Mouse (Mus musculus) embryonic stem cell, embryonic (primary cell): ENCODE measurements around the gene Gid8.

Source experiments
- CTCF ChIA-PET, 4 experiments: fragments of 300-600 bp in 2 of 4; fragments of 350-600 bp in 2 of 4; sonication (Branson Sonifier 250); formaldehyde crosslinking; loops; one replicate each; lab custom pipeline; 2022; ENCODE audit warnings: inconsistent platforms in 2 of 4; lab: Charles Lee
- POLR2A ChIA-PET, 4 experiments: fragments of 300-600 bp in 2 of 4; fragments of 350-600 bp in 2 of 4; sonication (Branson Sonifier 250); formaldehyde crosslinking; loops; one replicate each; lab custom pipeline; 2022; ENCODE audit warnings: antibody characterized with exemption in 4 of 4, inconsistent platforms in 1 of 4; lab: Charles Lee

Gene Gid8

DNA sequence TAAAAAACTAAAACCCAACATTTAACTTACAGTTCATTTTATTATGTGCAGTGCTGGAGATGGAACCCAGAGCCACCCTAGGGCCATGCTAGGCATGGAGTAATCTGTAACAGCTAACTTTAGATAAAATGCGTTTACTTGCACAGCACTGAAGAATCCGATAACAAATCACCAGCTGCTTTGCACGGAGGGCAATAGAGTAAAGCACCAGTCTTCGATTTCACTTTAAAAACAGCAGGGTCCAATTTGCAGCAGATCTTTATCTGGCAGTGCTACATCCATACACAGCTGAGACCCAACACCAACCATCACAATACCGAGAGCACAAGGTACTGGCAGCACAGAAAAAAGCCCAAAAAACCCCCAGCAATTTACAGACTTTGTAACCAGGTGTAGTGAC is 6.7 kb upstream of the Gid8 start:
- POLR2A ChIA-PET, result interaction anchor here in 3 of 4 experiments (0.7 to 64.3 kb wide), 16 partner anchors 8 to 898 kb away, joined by 3 to 2948 read pairs (median 20); partner anchors contain the start of genes Dido1 (in 2 of the 3), Gid8 (in 2 of the 3) and Slc17a9 (in 2 of the 3)
- CTCF ChIA-PET, result interaction anchor here in 2 of 4 experiments (0.9 to 1.0 kb wide), 3 partner anchors 25 to 41 kb away, joined by 3 to 4 read pairs (median 3); no protein-coding TSS in a partner anchor

DNA sequence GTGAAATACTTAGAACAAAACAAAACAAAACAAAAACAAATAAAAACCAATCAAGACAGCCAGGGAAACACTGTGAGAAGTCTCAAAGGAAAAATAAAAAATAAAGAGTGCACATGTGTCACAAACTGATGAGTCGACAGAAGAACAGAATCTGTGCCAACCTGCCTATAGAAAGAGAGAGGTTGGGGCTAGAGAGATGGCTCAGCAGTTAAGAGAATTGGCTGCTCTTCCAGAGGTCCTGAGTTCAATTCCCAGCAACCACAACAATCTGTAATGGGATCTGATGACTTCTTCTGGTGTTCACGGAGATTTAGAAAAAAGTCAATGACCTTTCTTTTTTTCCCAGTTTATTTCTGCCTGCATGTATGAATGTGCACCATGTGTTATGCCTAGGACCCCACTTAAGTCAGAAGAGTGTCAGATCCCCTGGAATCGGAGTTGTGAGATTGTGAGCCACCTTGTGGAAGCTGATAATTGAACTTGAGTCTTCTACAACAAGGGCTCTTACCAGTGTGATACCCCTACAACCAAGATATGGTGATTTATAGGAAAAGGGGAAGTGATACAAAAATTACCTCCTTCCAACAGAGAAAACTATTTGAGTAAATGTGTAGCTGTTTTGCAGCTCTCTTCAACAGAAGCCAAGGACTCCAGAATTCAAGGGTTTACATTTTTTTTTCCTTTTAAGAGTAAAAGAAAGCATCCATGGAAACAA is 6.1 kb upstream of the Gid8 start:
- ChIA-PET CTCF (interaction anchor here in 3 of 4 experiments (0.9 to 2.2 kb wide), 6 partner anchors 24 to 41 kb away, joined by 3 to 7 read pairs (median 4); no protein-coding TSS in a partner anchor), POLR2A (interaction anchor here in 3 of 4 experiments (1.0 to 64.3 kb wide), 17 partner anchors 7 to 96 kb away, joined by 4 to 2948 read pairs (median 31); partner anchors contain the start of genes Dido1 (in 2 of the 3), Gid8 (in 2 of the 3) and Slc17a9 (in 2 of the 3))

DNA sequence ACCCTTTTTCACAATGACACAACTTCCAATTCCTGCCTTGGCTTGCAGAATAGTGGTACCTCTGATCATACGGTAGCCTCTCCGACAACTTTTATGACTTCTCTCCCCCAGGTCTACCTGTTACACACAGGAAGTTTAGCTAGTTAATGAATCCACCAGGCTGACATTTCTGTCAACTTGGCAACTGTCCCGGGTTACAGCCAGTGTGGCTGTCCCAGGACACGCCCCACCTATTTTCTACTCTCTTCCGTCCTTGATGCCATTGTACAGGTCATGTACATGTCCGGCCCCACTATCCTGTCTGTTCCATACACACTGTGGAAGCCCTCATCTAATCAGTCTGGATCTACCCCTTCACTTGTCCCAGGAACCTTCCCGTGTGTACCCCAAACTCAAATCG is 5.3 kb upstream of the Gid8 start:
- ChIA-PET CTCF (interaction anchor here in 3 of 4 experiments (0.9 to 2.2 kb wide), 6 partner anchors 12 to 232 kb away, joined by 3 to 7 read pairs (median 5); no protein-coding TSS in a partner anchor), POLR2A (interaction anchor here (1.0 to 64.3 kb wide), 19 partner anchors 9 to 97 kb away, joined by 3 to 2948 read pairs (median 14); partner anchors contain the start of genes Slc17a9 (in 2 of the 4), Dido1 (in 1 of the 4) and Gid8 (in 1 of the 4))

DNA sequence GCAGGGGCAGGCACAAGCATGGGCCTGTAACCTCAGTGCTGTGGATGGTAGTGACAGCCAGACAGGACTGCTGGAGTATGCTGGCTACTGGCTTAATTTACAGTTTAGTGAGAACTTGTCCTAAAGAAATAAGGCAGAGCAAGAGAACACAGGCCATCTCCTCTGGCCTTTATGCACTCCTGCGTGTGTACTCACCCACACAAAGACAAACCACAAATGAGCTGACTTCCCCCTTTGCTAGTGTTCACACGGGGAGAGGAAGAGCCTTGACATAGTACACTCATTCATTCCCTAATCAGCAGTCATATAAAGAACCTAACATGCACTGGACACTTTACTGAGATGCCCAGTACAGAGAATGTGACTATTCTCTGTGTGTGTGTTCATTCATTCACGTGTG is 4.9 kb upstream of the Gid8 start:
- POLR2A ChIA-PET, result interaction anchor here (0.7 to 64.3 kb wide), 28 partner anchors 9 to 653 kb away, joined by 3 to 2948 read pairs (median 6); partner anchors contain the start of genes Slc17a9 (in 2 of the 4), Dido1 (in 1 of the 4) and Gid8 (in 1 of the 4)
- CTCF ChIA-PET, result interaction anchor here in 3 of 4 experiments (1.1 to 2.2 kb wide), 11 partner anchors 13 to 232 kb away, joined by 3 to 13 read pairs (median 5); no protein-coding TSS in a partner anchor

DNA sequence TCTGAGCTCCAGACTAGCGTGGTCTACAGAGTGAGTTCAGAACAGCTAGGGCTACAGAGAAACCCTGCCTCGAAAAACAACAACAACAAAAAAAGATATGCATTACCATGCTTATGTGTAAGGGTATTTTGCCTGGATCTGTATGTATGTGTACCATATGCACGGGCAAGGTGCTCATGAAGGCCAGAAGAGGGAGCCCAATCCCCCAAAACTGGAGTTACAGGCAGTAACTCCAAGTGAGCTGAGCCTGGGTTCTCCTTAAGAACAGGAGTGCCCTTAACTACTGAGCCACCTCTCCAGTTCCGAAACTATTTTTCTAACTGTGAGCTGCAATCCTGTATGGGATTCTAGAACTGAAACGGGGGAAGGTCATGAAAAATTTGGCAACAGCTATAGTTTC is 3.9 kb upstream of the Gid8 start:
- CTCF ChIA-PET, result interaction anchor here (0.6 to 2.2 kb wide), 19 partner anchors 14 to 428 kb away, joined by 3 to 13 read pairs (median 4); no protein-coding TSS in a partner anchor
- POLR2A ChIA-PET, result interaction anchor here (0.7 to 64.3 kb wide), 37 partner anchors 8 to 665 kb away, joined by 3 to 2948 read pairs (median 4); partner anchors contain the start of genes Slc17a9 (in 2 of the 4), Dido1 (in 1 of the 4) and Gid8 (in 1 of the 4)

DNA sequence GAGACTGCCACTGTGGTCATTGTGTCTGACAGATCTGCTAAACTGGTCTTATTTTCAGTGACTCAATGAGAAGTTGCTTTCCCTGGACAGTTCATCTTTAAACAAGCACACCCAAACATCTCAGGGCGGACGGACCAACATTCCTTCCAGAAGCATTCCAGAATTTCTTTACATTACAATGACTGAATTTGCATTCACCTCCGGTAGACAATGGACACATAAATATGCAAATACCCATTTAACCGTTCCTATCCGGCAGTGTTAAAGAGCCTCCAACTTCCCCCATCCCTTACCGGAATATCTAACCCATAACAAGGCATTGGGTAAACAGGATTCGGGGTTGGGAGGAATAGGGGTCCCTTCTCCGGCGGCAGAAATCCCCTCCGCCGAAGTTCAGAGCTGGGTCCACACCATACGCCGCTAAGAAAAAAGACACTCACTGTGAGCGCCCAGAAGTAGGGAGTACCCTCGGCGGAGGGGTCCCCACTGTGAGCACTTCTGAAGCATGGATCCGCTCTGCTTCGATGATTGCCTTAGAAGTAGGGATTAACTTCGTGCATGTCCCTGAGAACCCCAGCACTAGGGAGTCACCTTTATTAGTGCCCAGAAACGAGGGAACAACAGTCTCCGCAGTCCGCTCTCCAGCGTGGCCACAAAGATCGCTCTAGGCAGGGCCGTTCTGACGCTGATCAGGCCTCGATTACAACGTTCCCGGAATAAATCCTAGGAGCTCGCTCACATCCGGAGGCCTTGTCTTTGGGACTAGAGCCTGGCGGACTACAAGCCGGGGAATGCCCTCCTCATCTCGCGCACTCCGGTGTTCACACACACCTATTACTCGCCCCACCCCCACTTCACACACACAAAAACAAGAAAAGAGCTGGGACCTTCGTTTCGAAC is 644 bp upstream of the Gid8 start:
- ChIA-PET POLR2A (interaction anchor here (0.6 to 64.3 kb wide), 74 partner anchors 4 to 811 kb away, joined by 3 to 2948 read pairs (median 4); partner anchors contain the start of genes Tcfl5 (in 3 of the 4), Slc17a9 (in 2 of the 4), Slco4a1 (in 2 of the 4) and Dido1 (in 1 of the 4)), CTCF (interaction anchor here in 3 of 4 experiments (0.5 to 2.1 kb wide), 7 partner anchors 17 to 181 kb away, joined by 3 to 10 read pairs (median 4); no protein-coding TSS in a partner anchor)

DNA sequence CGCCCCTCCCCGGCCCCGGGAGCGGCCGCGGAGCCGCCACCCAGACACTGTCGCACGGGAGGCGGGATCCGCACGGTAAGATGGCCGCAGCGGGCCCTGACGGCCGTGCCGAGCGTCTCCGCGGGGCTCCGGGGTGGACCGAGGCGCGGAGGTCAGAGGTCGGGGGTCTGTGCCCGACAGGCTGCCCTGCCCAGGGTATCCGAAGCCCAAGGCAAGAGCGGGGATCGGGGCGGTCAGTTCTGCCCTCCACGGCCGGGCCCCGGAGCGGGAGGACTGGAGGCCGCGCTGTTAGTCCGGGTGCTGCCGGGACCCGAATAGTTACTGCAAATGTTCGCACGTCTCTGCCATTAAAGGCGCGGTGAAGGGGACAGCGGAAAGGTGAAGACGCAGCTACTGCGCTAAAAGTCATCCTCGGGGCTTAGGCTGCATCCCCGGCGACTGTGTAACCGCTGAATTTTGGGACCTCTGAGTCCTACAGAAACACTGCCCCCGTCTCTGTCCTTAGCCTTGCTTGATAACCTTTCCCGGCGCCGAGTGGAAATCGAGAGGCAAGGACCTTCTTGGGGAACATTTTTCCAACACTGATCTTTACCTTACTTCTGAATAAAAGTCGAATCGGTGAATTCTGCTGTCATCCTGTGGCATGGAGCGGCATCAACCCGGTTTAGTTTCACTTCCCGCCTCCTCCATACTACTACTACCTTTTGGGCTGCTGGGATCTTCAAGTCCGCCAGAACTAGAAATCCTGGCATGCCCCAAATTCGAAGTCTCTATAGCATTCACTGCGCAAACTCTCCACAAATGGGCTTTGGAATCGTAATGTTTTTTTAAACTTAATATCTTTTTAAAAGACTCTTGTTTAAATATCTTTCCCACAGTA is 599 bp downstream of the Gid8 start:
- ChIA-PET POLR2A (interaction anchor here (0.6 to 64.3 kb wide), 63 partner anchors 3 to 1471 kb away, joined by 3 to 2948 read pairs (median 4); partner anchors contain the start of genes Slc17a9 (in 3 of the 4), Slco4a1 (in 2 of the 4), Tcfl5 (in 2 of the 4) and Ythdf1 (in 2 of the 4)), CTCF (interaction anchor here in 1 of 4 experiments (0.8 to 2.1 kb wide), 5 partner anchors 16 to 75 kb away, joined by 3 to 10 read pairs (median 4); no protein-coding TSS in a partner anchor)

DNA sequence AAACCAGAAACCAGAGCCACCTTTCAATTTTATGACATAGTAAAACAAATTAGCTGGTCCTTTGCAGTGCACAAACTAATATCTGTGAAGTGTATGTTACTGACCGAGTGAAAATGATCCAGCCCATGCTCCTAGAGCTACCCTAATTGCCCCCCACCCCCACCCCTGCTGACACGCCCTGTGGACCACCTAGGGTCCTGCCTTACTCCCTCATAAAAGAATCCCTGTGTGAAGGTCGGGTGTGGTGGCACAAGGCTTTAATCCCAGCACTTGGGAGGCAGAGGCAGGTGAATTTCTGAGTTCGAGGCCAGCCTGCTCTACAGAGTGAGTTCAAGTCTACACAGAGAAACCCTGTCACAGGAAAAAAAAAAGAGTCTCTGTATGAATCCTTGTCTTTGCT is 1.6 kb downstream of the Gid8 start:
- ChIA-PET POLR2A (interaction anchor here (0.8 to 64.3 kb wide), 17 partner anchors 2 to 182 kb away, joined by 3 to 2948 read pairs (median 6); partner anchors contain the start of genes Slc17a9 (in 3 of the 4), Dido1 (in 1 of the 4) and Gid8 (in 1 of the 4)), CTCF (interaction anchor here in 1 of 4 experiments (1.0 kb wide), 2 partner anchors 9 to 74 kb away, joined by 3 read pairs; no protein-coding TSS in a partner anchor)

DNA sequence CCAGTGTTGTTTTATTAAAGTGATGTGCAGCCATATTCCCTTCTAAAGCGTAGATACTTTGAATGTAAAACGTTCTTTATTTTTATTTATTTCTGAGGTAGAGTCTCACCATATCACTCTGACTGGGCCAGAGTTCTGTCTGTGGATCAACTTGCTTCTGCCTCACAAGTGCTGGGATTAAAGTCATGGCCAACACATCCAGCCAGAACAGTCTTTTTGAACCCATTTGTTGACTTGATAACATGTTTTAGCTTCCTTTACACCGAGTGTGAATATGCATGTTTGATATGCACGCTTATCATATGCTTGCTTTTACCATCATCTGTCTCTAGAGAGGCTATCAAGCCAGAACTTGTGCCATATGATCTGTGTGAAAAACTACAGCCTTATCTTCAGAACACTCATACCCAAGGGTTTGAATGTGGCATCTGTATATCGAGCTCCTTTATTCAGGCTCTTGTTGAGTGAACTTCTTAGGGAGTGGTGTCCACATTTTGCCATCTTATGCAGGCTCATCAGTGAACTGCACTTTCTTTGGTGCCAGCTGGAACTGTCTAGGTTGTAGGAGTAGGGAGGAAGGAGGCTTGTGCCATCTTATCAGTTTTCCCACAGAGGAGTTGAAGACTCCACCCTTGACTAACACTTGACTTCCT is 2.2 kb downstream of the Gid8 start:
- CTCF ChIA-PET, result interaction anchor here in 1 of 4 experiments (1.0 kb wide), 1 partner anchor 10 kb away, joined by 3 read pairs; no protein-coding TSS in a partner anchor
- POLR2A ChIA-PET, result interaction anchor here (0.8 to 64.3 kb wide), 13 partner anchors 2 to 182 kb away, joined by 3 to 2948 read pairs (median 7); partner anchors contain the start of genes Slc17a9 (in 3 of the 4), Dido1 (in 1 of the 4) and Gid8 (in 1 of the 4)

DNA sequence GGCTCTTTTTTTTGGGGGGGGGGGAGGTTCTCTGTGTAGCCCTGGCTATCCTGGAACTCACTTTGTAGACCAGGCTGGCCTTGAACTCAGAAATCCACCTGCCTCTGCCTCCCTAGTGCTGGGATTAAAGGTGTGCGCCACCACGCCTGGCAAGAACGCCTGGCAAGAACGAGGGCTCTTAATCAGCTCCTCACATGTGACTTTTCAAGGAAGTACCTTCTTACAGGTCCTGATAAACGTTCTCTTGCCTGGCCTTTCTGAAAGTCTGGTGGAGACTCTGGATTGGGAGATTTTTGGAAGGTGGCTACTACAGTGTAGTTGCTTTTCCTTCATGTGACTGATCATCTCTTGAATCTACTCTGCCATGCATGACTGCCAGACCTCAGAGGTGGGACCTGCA is 12.8 kb downstream of the Gid8 start:
- ChIA-PET POLR2A (interaction anchor here in 3 of 4 experiments (0.7 to 64.3 kb wide), 5 partner anchors 9 to 77 kb away, joined by 3 to 2948 read pairs (median 524); partner anchors contain the start of genes Dido1 (in 2 of the 3), Gid8 (in 2 of the 3) and Slc17a9 (in 1 of the 3)), CTCF (interaction anchor here in 1 of 4 experiments (1.0 kb wide), 1 partner anchor 17 kb away, joined by 3 read pairs; no protein-coding TSS in a partner anchor)

DNA sequence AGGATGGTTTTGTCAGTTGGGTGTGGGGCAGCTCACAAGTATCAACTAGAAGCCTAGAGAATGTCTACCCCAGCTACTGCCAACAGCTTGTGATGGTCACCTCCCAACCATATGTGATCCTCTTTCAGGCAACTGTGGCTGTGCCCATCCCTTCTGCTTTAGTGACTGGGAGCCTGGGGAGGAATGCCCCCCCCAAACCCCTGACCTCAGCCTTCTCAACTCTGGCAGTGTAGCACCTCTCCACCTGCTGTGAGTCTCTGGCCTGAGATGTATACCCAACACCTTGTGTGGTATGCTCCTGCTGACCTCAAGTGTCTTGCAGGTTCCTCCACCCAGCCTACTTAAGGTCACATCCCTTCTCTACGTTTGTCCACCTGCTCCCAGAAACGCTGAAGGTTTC is 13.9 kb downstream of the Gid8 start:
- ChIA-PET CTCF (no interaction called here), POLR2A (interaction anchor here (0.6 to 64.3 kb wide), 8 partner anchors 10 to 119 kb away, joined by 3 to 2948 read pairs (median 3); partner anchors contain the start of genes Dido1 (in 3 of the 4), Gid8 (in 3 of the 4) and Slc17a9 (in 1 of the 4))

DNA sequence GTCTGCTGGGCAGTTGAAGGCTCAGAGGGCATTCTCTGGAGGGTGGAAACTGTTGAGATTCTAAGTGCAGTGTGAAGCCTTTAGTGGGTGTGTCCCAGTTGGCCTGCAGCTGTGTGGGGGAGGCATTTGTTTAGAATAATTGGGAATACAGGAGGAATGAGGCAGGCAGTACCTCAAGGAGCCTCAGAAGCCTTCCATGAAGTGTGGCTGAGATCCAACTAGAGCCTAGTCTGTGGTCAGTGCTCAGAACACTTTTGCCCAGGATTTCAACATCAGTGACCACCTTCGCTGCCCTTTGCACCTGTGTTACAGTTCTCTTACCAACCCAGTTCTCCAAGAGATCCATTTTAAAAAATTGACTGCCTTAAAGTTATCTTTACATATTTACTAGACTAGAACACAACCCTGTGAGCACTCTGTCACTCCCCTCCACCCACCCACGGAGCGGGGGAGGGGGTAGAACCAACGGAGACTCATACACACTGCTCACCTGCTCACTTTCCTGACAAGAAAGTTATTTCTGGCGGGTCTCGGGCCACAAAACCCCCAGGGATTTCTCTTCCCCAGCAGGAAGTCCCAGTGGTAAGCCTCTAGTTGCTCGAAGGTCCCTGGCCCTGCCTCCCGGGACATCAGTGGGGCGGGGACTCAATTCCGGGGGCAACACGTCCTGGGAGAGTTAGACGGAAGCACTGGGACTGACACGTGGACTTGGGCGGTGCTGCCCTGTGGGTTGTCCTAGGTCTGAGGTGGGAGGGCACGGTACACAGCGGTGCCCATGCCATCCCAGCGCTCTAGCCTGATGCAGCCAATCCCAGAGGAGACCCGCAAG is 14.9 kb downstream of the Gid8 start, which contains the start of gene Slc17a9:
Gene Slc17a9 (plus strand): TSS at position 679 of the 829 bp plus-strand sequence.
- CTCF ChIA-PET, result interaction anchor here in 1 of 4 experiments (0.6 kb wide), 1 partner anchor 645 kb away, joined by 3 read pairs; no protein-coding TSS in a partner anchor
- POLR2A ChIA-PET, result interaction anchor here (0.6 to 64.3 kb wide), 21 partner anchors 8 to 469 kb away, joined by 3 to 2948 read pairs (median 4); partner anchors contain the start of genes Dido1 (in 3 of the 4), Gid8 (in 3 of the 4) and Slc17a9 (in 1 of the 4)

DNA sequence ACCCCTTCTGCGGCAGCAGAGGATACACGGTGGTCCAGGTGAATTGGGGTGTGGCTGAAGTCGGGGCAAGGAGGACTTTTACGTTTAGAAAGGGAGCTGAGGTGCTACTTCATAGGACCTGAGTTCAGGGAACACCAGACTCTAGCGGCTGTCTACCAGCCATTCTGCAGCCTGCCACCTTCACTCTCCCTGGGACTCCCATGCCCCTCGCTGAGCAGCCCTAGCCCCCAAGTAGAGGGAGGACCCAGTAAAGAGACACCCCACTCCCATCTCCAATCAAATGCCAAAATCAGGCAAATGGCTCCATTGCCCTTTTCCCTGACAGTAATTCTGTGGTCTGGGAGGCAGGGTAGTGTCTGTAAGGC is 15.5 kb downstream of the Gid8 start:
- CTCF ChIA-PET, result interaction anchor here in 2 of 4 experiments (0.6 to 3.4 kb wide), 2 partner anchors 47 to 644 kb away, joined by 3 to 21 read pairs; no protein-coding TSS in a partner anchor
- POLR2A ChIA-PET, result interaction anchor here in 3 of 4 experiments (0.7 to 57.8 kb wide), 18 partner anchors 8 to 470 kb away, joined by 3 to 2948 read pairs (median 4); partner anchors contain the start of genes Dido1 (in 3 of the 3) and Gid8 (in 3 of the 3)
